Mouse (Mus musculus) lung, embryonic 14.5 days (tissue): ENCODE measurements around the gene Hist1h3h. TPM values are rescaled to one million over a fixed set of nuclear protein-coding genes. Genes with fewer than 3 reads are reported as not detected.
"Not testable (repeated sequence)": the region's sequence is repeated elsewhere in the genome, so short reads cannot be mapped to it uniquely, and the experiment has no call there.

Experiments used
- ATAC-seq: fragments of 200-750 bp; cut with Nextera tagmentation; 2 replicates; pipeline ENCODE4 v1.8.0; 2017; ENCODE audit warnings: mild to moderate bottlenecking, moderate TSS enrichment, moderate library complexity; ENCODE audit not compliant: insufficient read depth
- DNase-seq: peaks from one replicate; pipeline ENCODE4 v3.0.0-alpha.2; 2015
- H3K27ac ChIP-seq: fragments of 300-500 bp; sonication (generic); 2 replicates; pipeline ENCODE4 v1.5.1; 2014; ENCODE audit warnings: low read depth, mild to moderate bottlenecking, moderate library complexity
- H3K27me3 ChIP-seq: fragments of 300-500 bp; sonication (generic); 2 replicates; pipeline ENCODE4 v1.6.1; 2014; ENCODE audit warnings: low read length, control low read depth; ENCODE audit not compliant: insufficient read depth
- H3K36me3 ChIP-seq: fragments of 300-500 bp; sonication (generic); 2 replicates; pipeline ENCODE4 v1.6.1; 2014; ENCODE audit warnings: control low read depth; ENCODE audit not compliant: insufficient read depth
- H3K4me1 ChIP-seq: fragments of 300-500 bp; sonication (generic); 2 replicates; pipeline ENCODE4 v1.6.1; 2014; ENCODE audit warnings: antibody characterized with exemption, control low read depth; ENCODE audit not compliant: insufficient read depth
- H3K4me2 ChIP-seq: fragments of 300-500 bp; sonication (generic); 2 replicates; pipeline ENCODE4 v1.6.1; 2014; ENCODE audit warnings: mild to moderate bottlenecking
- H3K4me3 ChIP-seq: fragments of 300-500 bp; sonication (generic); 2 replicates; pipeline ENCODE4 v1.5.1; 2014; ENCODE audit warnings: low read depth, low read length
- H3K9ac ChIP-seq: fragments of 300-500 bp; sonication (generic); 2 replicates; pipeline ENCODE4 v1.6.1; 2014
- H3K9me3 ChIP-seq: fragments of 300-500 bp; sonication (generic); 2 replicates; pipeline ENCODE4 v1.6.1; 2016; ENCODE audit warnings: low read depth, low read length, control low read depth
- CTCF ChIP-seq: IDR thresholded peaks from 2 replicates; pipeline ENCODE4 v1.5.1; 2016; ENCODE audit warnings: antibody characterized with exemption, low read depth
- WGBS: fragments of 180-500 bp; shearing (Covaris S2); extraction: QIAGEN DNeasy Blood & Tissue Kit; methylation state at CpG from one replicate; pipeline ENCODE4 v1.1.7; 2014; 5-methylcytosine and 5-hydroxymethylcytosine counted together
- polyA plus RNA-seq: library from polyadenylated mRNA; unstranded; fragments of >200 nt; fragmentation: Nextera tagmentation; extraction: Ambion mirVana; gene quantifications from 2 replicates; pipeline ENCODE4 v1.2.1, GENCODE M21; 2014

Gene Hist1h3h
- polyA plus RNA-seq, 1 experiment from 2014 or later, result 23.8 TPM

- peak overlapping the region; percentile 68 for H3K4me3 ChIP-seq
- no peaks in the 10 kb centered on the region for H3K27me3 ChIP-seq
- no peak overlapping the region for H3K27ac ChIP-seq
- ATAC-seq, result no peak
- 21% methylated on average over 4 of the region's 4 CpGs for WGBS
- H3K36me3 ChIP-seq, result no peaks in the 10 kb centered on the region
- H3K4me1 ChIP-seq, result no peaks in the 10 kb centered on the region
- no peaks in the 10 kb centered on the region for H3K9me3 ChIP-seq
- DNase-seq, result no peak
- TF ChIP-seq CTCF, result no peak
- peak overlapping the region; percentile 72 for H3K4me2 ChIP-seq
- 0 out of 2 replicates have a peak overlapping the region, but pooled peaks have one; percentile 38 for H3K9ac ChIP-seq
These were observed 5.8 kb upstream of the Hist1h3h start for GRCm38 (mm10) chr13:21711698-21712097.

- Histone ChIP-seq H3K27me3 (no peaks in the 10 kb centered on the region), H3K27ac (peak overlapping the region; percentile 98), H3K4me2 (peak overlapping the region; percentile 86), H3K4me3 (peak overlapping the region; percentile 33), H3K4me1 (peaks cover 4% of the 10 kb centered on the region), H3K9me3 (no peaks in the 10 kb centered on the region), H3K36me3 (no peaks in the 10 kb centered on the region), H3K9ac (peak overlapping the region; percentile 55)
- peak; percentile 86 for TF ChIP-seq CTCF
- ATAC-seq (no peak), DNase-seq (peak; percentile 90)
- WGBS, result under 1% methylated on average over 7 of the region's 7 CpGs
These were observed 2.7 kb upstream of the Hist1h3h start for GRCm38 (mm10) chr13:21714725-21715124.

- no peaks in the 10 kb centered on the region for H3K27me3 ChIP-seq
- no peaks in the 10 kb centered on the region for H3K36me3 ChIP-seq
- peak overlapping the region; percentile 98 for H3K27ac ChIP-seq
- H3K4me3 ChIP-seq, result peak overlapping the region; percentile 33
- no peaks in the 10 kb centered on the region for H3K9me3 ChIP-seq
- peak overlapping the region; percentile 55 for H3K9ac ChIP-seq
- no peak for TF ChIP-seq CTCF
- H3K4me2 ChIP-seq, result peak overlapping the region; percentile 86
- H3K4me1 ChIP-seq, result peaks cover 4% of the 10 kb centered on the region
- WGBS, result under 1% methylated on average over 19 of the region's 22 CpGs
- DNase-seq, result peak; percentile 64
- ATAC-seq, result no peak
These were observed 2.2 kb upstream of the Hist1h3h start for GRCm38 (mm10) chr13:21715131-21715863.

GRCm38 (mm10) chr13:21715864-21716539 lies 1.5 kb upstream of the Hist1h3h start, which contains the start of the genes Hist1h2bl and Hist1h2ai:
Gene Hist1h2bl (minus strand): TSS chr13:21716143.
Gene Hist1h2ai (plus strand): TSS chr13:21716422.
- DNase-seq (peak; percentile 99), ATAC-seq (peak; percentile 90)
- peak within 1 kb of the TSS; percentile 47 for H3K4me3 ChIP-seq
- under 1% methylated on average over 24 of the region's 50 CpGs for WGBS
- H3K27ac ChIP-seq, result peak within 1 kb of the TSS; percentile 98
- not testable (repeated sequence) for H3K27me3 ChIP-seq, H3K9me3 ChIP-seq, H3K4me1 ChIP-seq, H3K36me3 ChIP-seq
- peak within 1 kb of the TSS; percentile 86 for H3K4me2 ChIP-seq
- H3K9ac ChIP-seq, result peak within 1 kb of the TSS; percentile 81

- WGBS, result under 1% methylated on average over 9 of the region's 38 CpGs
- H3K36me3 ChIP-seq, H3K4me1 ChIP-seq, H3K27me3 ChIP-seq, H3K9me3 ChIP-seq: not testable (repeated sequence)
- Histone ChIP-seq H3K27ac (peak overlapping the region; percentile 98), H3K4me3 (peak overlapping the region; percentile 47), H3K4me2 (peak overlapping the region; percentile 86), H3K9ac (peak overlapping the region; percentile 81)
- peak; percentile 76 for DNase-seq
- peak; percentile 4; the same call in 1 of the 2 replicates for ATAC-seq
These were observed 693 bp upstream of the Hist1h3h start for GRCm38 (mm10) chr13:21716540-21717391.

GRCm38 (mm10) chr13:21718381-21719080 lies 1.1 kb downstream of the Hist1h3h start:
- Histone ChIP-seq H3K4me1 (peaks cover 8% of the 10 kb centered on the region), H3K9ac (peak overlapping the region; percentile 80), H3K9me3 (no peaks in the 10 kb centered on the region), H3K4me2 (peak overlapping the region; percentile 83), H3K27me3 (no peaks in the 10 kb centered on the region), H3K36me3 (no peaks in the 10 kb centered on the region), H3K4me3 (peak overlapping the region; percentile 47), H3K27ac (peak overlapping the region; percentile 96)
- ATAC-seq (no peak), DNase-seq (peak; percentile 57)
- 46% methylated on average over 4 of the region's 4 CpGs for WGBS
- no peak for TF ChIP-seq CTCF

GRCm38 (mm10) chr13:21721107-21721756 lies 3.8 kb downstream of the Hist1h3h start:
- H3K4me2 ChIP-seq, result peak overlapping the region; percentile 69
- not testable (repeated sequence) for H3K4me1 ChIP-seq, H3K9me3 ChIP-seq, H3K36me3 ChIP-seq, H3K27me3 ChIP-seq
- peak overlapping the region; percentile 56 for H3K9ac ChIP-seq
- ATAC-seq (peak; percentile 33), DNase-seq (peak; percentile 56)
- WGBS, result under 1% methylated on average over 21 of the region's 44 CpGs
- peak overlapping the region; percentile 34 for H3K4me3 ChIP-seq
- peak overlapping the region; percentile 92 for H3K27ac ChIP-seq

- H3K9me3 ChIP-seq, H3K36me3 ChIP-seq, H3K4me1 ChIP-seq, H3K27me3 ChIP-seq: not testable (repeated sequence)
- Histone ChIP-seq H3K4me2 (peak within 1 kb of the TSS; percentile 69), H3K27ac (peak within 1 kb of the TSS; percentile 92), H3K4me3 (peak within 1 kb of the TSS; percentile 34), H3K9ac (peak within 1 kb of the TSS; percentile 56)
- DNase-seq (peak; percentile 96), ATAC-seq (peak; percentile 97)
- WGBS, result under 1% methylated on average over 36 of the region's 37 CpGs
These were observed 4.4 kb downstream of the Hist1h3h start, which contains the start of gene Hist1h2bm for GRCm38 (mm10) chr13:21721757-21722372. Gene Hist1h2bm (plus strand): TSS chr13:21722044.
